Mouse (Mus musculus): ENCODE results near the gene Tmem104.
A peak's percentile ranks its signal among the peaks of the same experiment; 100 is the strongest.

Tmem104 gene

DNA sequence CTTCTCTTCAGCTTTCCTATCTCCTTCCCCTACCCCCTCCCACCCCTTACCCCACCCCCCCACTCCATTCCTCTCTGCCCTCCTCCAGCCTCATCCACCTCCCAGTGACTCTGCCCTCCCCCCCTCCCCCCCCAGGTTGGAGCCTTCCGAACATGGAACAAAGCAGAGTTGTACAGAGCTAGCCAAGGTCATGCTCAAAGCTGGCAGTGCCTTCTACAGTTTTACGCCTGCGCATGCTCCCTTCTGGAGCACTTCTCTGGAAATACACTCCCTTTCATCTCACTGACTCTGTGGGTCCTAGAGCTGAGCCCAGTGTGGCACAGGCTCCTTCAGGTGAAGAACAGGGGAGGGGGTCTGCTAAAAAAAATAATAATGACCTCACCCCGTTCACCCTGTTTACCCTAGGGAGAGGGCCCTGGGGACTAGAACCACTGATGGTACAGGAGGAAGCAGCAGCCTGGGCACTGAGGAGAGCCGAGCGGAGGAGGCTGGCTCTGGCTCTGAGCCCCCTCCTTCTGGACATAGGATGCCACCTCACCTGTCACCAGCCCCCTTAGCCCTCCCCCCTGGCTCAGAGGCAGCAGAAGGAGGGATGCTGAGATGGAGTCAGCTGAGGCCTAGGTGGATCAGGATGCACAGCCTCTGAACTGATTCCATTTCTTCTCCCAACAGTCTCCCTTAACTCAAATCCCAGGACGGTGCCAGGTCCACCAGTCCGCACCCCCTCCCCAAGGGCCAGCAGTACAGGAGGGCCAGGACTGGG is 95.6 kb downstream of the Tmem104 start:
- peak; percentile 61 for DNase-seq (ENCODE audit: low spot score)

DNA sequence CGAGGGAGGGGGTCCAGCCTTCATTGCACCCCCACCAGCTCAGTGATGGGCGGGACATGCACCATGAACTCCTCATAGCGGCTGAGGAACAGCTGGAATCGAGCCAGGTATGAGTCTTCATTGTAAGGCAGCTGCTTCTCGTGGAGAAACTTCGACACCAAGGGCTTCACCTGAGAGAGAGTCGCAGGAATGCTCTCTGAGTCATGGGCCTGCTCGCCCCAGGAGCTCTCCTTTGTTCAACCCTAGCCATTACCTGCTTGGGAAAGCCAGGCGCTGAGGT is 96.1 kb downstream of the Tmem104 start:
- no peak for DNase-seq (ENCODE audit: low spot score)

DNA sequence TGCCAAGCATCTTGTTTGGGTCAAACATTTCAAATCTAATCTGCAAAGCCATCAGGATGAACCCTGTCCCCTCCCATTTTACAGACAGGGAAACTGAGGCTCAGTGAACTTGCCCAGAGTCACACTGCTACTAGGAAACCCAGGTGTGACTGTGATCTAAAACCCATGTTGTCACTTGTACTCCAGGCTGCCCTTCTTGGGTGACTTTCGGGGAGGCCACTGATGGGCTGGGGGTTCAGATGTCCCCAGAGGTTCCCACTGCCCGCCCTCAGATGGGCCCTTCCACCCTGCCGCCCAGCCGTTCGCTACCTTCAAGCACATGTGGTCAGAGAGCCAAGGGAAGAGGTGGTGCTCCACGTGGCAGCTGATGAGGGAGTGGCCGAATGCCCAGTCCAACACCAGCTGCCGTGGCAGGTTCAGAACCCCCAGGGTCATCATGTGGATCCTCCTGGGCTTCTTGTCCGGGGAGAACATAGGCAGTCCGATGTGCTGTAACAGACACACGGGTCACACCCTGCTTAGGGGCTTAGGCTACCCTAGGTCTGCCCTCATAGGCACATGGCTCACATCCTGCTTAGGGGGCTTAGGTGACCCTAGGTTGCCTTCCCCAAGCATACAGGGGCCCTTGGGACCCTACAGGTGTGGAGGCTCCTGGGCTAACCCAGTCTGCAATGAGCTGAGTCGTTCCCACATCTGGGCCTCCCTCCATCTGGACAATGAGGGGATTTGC is 96.8 kb downstream of the Tmem104 start:
- DNase-seq (ENCODE audit: low spot score) = no peak

DNA sequence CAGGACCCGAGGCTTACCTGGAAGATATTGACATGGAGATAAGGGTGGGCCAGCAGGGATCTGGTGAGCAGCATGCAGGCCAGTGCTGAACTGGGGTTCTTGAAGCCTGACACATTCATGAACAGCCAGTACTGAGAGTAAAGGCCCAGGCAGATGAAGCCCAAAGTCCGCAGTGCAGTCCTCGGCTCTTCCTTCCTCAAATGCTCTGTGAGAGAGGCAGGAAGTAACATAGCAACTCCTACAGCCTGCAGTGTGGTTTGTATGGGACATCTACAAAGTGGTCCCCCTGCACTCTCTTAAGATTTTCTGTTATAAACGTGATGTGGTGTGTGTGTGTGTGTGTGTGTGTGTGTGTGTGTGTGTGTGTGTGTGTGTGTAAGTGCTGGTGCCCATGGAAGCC is 98.0 kb downstream of the Tmem104 start:
- DNase-seq (ENCODE audit: low spot score) = no peak

- DNase-seq (ENCODE audit: low spot score) = no peak
Measured at GRCm38 (mm10) chr11:115286201-115286993, 99.1 kb downstream of the Tmem104 start.

DNA sequence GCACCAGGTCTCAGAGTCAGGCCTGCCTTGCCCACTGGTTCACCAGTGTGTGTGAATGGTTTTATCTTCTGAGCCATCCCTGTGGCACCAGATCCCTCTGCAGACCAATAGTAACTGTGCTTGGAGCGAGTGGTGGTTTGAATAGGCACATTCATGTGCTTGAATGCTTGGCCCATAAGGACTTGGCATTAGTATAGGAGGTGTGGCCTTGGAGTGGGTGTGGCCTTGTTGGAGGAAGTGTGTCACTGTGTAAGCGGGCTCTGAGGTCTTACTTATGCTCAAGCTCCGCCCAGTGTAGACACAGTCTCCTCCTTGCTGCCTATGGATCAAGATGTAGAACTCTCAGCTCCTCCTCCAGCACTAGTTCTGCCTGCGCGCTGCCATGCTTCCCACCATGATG is 100.1 kb downstream of the Tmem104 start:
- DNase-seq (ENCODE audit: low spot score) = no peak

DNA sequence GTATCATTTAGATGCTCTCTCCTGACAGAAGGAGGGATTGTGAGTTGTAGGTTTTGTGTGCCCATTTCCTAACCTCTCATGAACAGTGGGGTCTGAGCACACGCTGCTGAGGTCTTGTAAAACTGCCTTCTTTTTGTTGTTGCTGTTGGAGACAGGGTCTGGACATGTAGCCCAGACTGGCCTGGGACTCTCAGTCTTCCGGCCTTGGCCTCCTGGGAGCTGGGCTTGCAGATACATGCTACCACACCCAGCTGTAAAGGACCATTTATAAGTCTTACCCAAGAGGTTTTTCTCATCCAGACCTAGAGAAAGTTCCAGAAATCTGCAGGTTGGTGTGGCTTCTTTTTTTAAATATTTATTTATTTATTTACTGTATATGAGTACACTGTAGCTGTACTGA is 101.0 kb downstream of the Tmem104 start:
- DNase-seq (ENCODE audit: low spot score) = no peak

DNA sequence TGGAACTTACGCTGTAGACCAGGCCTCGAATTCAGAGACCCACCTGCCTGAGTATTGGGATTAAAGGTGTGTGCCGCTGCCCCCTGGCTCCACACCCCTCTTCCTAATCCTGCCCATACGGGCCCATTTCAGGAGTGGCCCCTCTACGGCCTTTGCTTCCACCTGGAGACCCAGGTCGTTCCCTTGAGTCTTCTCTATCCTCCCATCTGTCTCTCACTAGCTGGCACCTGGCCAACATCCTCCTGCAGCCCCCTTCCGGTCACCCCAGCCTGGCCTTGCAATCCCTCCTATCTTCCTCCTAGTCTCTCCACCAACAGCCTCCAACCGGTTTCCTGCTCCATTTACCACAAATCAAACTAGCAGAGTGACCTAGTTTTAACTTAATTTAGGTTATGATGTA is 102.6 kb downstream of the Tmem104 start:
- DNase-seq (ENCODE audit: low spot score) = no peak

GRCm38 (mm10) chr11:115290314-115290713 is 103.0 kb downstream of the Tmem104 start:
- DNase-seq (ENCODE audit: low spot score) = no peak

GRCm38 (mm10) chr11:115290919-115291318 is 103.6 kb downstream of the Tmem104 start:
- peak; percentile 56 for DNase-seq (ENCODE audit: low spot score)

- no peak for DNase-seq (ENCODE audit: low spot score)
Measured at GRCm38 (mm10) chr11:115291503-115291902, 104.2 kb downstream of the Tmem104 start.

DNA sequence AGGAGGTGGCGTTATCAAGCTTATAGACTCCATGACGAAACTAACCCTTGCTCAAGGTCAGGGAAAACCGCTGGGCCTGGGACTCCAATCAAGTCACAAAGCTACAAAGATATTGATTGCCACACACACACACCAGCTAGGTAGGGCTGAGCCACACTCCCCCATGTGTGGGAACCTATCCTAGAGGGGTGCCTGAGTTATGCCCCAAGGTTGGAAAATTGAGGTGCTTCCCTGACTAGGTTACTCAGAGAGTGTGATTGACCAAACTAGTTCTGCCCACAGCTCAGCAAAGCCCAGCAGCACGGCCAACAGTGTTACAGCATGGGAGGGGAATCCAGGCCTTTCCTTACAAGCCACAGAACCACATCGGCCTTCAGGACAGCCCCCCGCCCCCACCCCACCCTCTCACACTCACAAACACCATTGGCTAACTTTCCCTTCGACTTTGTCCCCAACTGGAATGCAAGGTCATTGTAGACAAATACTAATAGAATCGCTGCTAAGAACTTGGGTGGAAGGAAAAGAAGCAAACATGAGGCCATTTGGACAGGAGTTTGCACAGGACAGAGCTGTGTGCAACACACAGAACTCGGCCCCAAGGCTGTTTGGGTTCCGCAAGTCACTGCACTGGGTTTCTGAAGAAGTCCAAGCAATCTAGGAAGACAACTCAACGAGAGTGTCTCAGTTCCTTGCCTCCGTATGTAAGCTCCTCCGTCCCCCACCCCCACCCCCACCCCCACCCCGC is 105.5 kb downstream of the Tmem104 start:
- no peak for DNase-seq (ENCODE audit: low spot score)

DNA sequence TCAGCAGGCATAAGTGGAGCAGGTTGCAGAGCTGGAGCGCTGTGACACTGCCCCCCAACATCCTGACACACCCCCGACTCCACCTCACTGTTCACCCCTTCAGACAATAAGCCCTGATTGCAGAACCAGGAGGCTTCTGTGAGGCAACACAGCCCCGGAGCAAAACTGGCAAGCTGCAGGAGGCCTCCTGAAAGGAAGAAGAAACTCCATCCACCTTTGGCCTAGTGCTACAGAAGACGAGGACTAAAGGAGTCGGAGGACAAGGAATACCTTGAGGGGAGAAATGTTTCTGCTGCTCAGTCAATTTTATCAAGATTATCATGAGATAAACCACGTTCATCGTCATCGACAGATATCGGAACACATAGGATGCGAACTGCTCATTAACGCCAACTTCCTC is 108.7 kb downstream of the Tmem104 start:
- DNase-seq (ENCODE audit: low spot score) = no peak
